Mouse (Mus musculus) macrophage (primary cell): ENCODE measurements around the gene Fyn. TPM values are rescaled to one million over a fixed set of nuclear protein-coding genes. Genes with fewer than 3 reads are reported as not detected.

ENCODE experiments used
- H3K27ac ChIP-seq: fragments of 350-480 bp; formaldehyde crosslinking; 2 replicates; pipeline ENCODE4 v1.9.0; 2021
- H3K36me3 ChIP-seq: fragments of 350-480 bp; formaldehyde crosslinking; 2 replicates; pipeline ENCODE4 v1.9.0; 2021; ENCODE audit errors: inconsistent target
- H3K4me3 ChIP-seq: fragments of 350-480 bp; formaldehyde crosslinking; 2 replicates; pipeline ENCODE4 v1.9.0; 2021; ENCODE audit errors: inconsistent target
- H3K79me2 ChIP-seq: fragments of 350-480 bp; formaldehyde crosslinking; 2 replicates; pipeline ENCODE4 v1.9.0; 2021; ENCODE audit errors: inconsistent target
- WGBS: methylation state at CpG from one replicate; pipeline ENCODE4 v1.1.7; 2026; ENCODE audit warnings: inconsistent platforms; ENCODE audit not compliant: missing documents; 5-methylcytosine and 5-hydroxymethylcytosine counted together
- polyA plus RNA-seq: library from polyadenylated mRNA; stranded (reverse); fragments of 250-400 nt; gene quantifications from 3 replicates; pipeline ENCODE4 v1.2.4, GENCODE M21; 2018; ENCODE audit warnings: inconsistent platforms

Gene Fyn
- polyA plus RNA-seq, 1 experiment from 2014 or later: 18.6 TPM

GRCm38 (mm10) chr10:39369502-39369931 is 862 bp downstream of the Fyn start:
- Histone ChIP-seq H3K27ac (no peak overlapping the region), H3K4me3 (peak overlapping the region; percentile 26), H3K36me3 (no peaks in the 10 kb centered on the region), H3K79me2 (peaks cover 33% of the 10 kb centered on the region)
- WGBS: 2% methylated on average over 34 of the region's 44 CpGs

DNA sequence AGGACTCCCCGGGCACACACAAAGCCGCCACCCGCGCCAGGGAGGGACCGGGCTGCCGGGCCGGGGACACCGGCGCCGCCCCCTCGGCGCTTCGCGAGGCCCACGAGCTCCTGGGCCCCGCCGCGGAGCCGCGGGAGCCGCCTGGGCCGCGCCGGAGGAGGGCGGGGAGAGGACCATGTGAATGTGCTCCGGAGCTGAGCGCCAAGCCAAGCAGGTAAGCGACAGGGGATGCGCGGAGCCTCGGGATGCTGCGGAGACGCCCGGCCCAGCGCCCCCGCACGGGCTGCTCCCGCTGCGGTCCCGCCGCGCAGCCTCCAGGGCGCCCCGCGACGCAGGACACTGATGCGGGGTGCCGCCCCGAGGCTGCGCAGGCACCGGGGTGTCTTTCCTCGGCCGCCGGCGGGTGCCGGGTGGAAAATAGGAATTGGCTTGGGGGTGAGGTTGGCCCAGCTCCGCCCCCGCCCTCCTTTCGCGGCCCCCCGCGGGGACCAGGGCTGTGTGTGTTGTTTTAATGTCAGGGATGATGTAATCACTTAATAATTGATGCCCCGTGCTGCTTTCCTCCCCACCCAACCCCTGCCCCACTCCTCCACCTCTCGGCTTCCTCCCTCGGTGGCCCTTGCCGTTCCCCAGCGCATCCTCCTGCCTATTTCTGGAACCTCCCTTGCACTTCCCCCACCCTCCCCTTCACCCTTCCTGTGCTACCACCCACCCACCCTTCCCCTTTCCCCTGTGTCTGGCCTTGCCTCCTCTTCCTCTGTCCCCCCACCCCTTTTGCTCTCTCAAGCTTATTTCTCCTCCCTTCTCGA is 1.5 kb downstream of the Fyn start:
- Histone ChIP-seq H3K79me2 (peaks cover 40% of the 10 kb centered on the region), H3K27ac (no peak overlapping the region), H3K36me3 (no peaks in the 10 kb centered on the region), H3K4me3 (peak overlapping the region; percentile 30)
- 3% methylated on average over 47 of the region's 68 CpGs for WGBS

- Histone ChIP-seq H3K4me3 (peak overlapping the region; percentile 30), H3K36me3 (no peaks in the 10 kb centered on the region), H3K79me2 (peaks cover 46% of the 10 kb centered on the region), H3K27ac (no peak overlapping the region)
- 26% methylated on average over 8 of the region's 8 CpGs for WGBS
Measured at GRCm38 (mm10) chr10:39370786-39371221, 2.1 kb downstream of the Fyn start.

DNA sequence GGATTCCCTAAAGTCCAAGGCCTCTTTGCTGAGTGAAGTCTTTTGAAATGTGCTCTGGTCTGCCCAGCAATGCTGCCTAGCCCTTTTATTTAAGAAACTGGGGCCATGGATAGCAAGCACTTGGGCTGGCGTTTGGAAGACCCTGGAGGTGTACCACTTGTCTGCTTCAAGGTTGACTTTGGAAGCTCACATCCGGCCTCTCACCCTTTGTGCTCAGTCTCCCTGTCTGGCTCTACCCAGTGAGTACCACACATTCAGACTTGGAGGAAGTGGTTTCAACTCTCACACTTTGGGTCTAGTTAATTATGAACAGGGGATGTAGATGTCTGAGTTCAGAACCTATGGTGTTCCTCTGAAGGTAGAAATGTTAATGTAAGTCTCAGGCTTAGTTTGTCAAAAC is 2.8 kb downstream of the Fyn start:
- no peak overlapping the region for H3K4me3 ChIP-seq
- no peaks in the 10 kb centered on the region for H3K36me3 ChIP-seq
- H3K27ac ChIP-seq: no peak overlapping the region
- 77% methylated on average over 2 of the region's 2 CpGs for WGBS
- H3K79me2 ChIP-seq: peaks cover 53% of the 10 kb centered on the region

GRCm38 (mm10) chr10:39371991-39372390 is 3.3 kb downstream of the Fyn start:
- H3K27ac ChIP-seq: no peak overlapping the region
- no peaks in the 10 kb centered on the region for H3K36me3 ChIP-seq
- H3K79me2 ChIP-seq: peaks cover 58% of the 10 kb centered on the region
- no peak overlapping the region for H3K4me3 ChIP-seq
- WGBS: 94% methylated on average over 5 of the region's 5 CpGs

GRCm38 (mm10) chr10:39376676-39377075 is 8.0 kb downstream of the Fyn start:
- peaks cover 99% of the 10 kb centered on the region for H3K79me2 ChIP-seq
- 86% methylated on average over 8 of the region's 9 CpGs for WGBS
- H3K27ac ChIP-seq: no peak overlapping the region
- H3K4me3 ChIP-seq: no peak overlapping the region
- H3K36me3 ChIP-seq: no peaks in the 10 kb centered on the region

GRCm38 (mm10) chr10:39377219-39377618 is 8.6 kb downstream of the Fyn start:
- peaks cover 99% of the 10 kb centered on the region for H3K79me2 ChIP-seq
- no peak overlapping the region for H3K27ac ChIP-seq
- WGBS: 83% methylated on average over 5 of the region's 5 CpGs
- no peaks in the 10 kb centered on the region for H3K36me3 ChIP-seq
- no peak overlapping the region for H3K4me3 ChIP-seq

DNA sequence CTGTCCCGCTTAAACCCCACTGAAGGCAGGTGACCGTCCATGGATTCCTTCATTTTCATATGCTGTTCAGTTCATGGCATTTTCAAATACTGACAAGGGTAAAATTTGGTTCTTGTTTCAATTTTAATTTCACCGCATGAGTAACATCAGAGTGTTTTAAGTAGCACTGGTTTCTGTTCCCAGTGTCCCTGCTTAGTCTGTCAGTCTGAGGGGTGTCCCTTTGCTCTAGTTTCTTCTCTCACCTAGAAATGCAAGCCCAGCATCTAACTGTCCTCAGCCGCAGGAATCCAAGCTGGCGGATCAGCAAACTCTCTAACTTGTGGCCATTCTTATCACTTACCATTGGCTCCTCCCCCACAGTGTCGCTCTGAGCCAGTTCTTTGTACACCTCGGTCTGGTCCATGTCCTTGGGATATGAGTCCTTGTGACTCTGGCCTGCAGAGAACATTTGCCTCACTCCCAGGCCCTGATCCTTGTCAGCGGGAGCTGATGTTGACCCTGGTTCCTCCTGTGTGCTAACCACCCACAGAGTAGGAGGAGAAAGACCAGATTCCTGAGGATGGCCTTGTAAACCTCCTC is 9.5 kb downstream of the Fyn start:
- 89% methylated on average over 8 of the region's 8 CpGs for WGBS
- no peak overlapping the region for H3K4me3 ChIP-seq
- H3K36me3 ChIP-seq: no peaks in the 10 kb centered on the region
- H3K27ac ChIP-seq: no peak overlapping the region
- H3K79me2 ChIP-seq: peaks cover 99% of the 10 kb centered on the region

- no peak overlapping the region for H3K27ac ChIP-seq
- H3K36me3 ChIP-seq: no peaks in the 10 kb centered on the region
- H3K79me2 ChIP-seq: peaks cover 96% of the 10 kb centered on the region
- H3K4me3 ChIP-seq: no peak overlapping the region
- WGBS: over 99% methylated on average over 7 of the region's 10 CpGs
Measured at GRCm38 (mm10) chr10:39379287-39379686, 10.6 kb downstream of the Fyn start.

DNA sequence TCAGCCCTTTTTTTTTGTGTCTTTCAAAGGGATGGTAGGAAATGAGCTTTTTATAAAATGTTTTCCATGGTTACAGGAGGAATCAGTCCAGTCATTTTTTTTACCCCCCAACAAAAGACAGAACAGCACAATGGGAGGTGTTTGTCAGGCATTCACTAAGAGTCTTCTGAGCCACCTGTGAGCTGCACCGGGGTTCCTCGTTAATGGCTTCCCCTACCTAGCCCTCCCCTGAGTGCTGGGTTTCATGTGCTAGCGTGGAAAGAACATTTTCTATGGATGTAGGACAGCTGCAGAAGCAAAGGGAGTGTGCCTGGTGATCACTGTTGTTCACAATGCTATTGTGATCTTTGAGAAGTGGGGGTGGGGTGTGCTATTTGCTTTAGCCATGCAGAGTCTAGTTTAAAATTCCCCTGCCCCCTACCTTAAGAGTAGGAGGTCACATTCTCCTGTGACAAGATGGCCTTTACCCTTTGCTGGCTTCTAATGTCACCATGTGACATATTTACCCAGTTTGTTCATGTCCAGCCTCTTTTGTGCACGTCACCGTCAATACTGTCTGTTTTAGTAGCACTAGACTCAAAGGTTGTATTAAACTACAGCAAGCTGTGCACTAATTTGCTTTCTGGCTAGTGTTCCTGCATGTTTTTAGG is 11.2 kb downstream of the Fyn start:
- Histone ChIP-seq H3K79me2 (peaks cover 96% of the 10 kb centered on the region), H3K4me3 (no peak overlapping the region), H3K27ac (no peak overlapping the region), H3K36me3 (no peaks in the 10 kb centered on the region)
- WGBS: 95% methylated on average over 5 of the region's 5 CpGs

GRCm38 (mm10) chr10:39385259-39385658 is 16.6 kb downstream of the Fyn start:
- WGBS: 95% methylated on average over 8 of the region's 8 CpGs
- peaks cover 96% of the 10 kb centered on the region for H3K79me2 ChIP-seq
- no peak overlapping the region for H3K27ac ChIP-seq
- no peaks in the 10 kb centered on the region for H3K36me3 ChIP-seq
- H3K4me3 ChIP-seq: no peak overlapping the region

GRCm38 (mm10) chr10:39386203-39386602 is 17.5 kb downstream of the Fyn start:
- Histone ChIP-seq H3K4me3 (no peak overlapping the region), H3K79me2 (peaks cover 86% of the 10 kb centered on the region), H3K27ac (no peak overlapping the region), H3K36me3 (0 out of 2 replicates have a peak, but pooled peaks cover under 1% of the 10 kb centered on the region)
- 65% methylated on average over 15 of the region's 15 CpGs for WGBS

- H3K36me3 ChIP-seq: 0 out of 2 replicates have a peak, but pooled peaks cover 5% of the 10 kb centered on the region
- H3K79me2 ChIP-seq: peaks cover 78% of the 10 kb centered on the region
- no peak overlapping the region for H3K4me3 ChIP-seq
- no peak overlapping the region for H3K27ac ChIP-seq
- 83% methylated on average over 4 of the region's 5 CpGs for WGBS
Measured at GRCm38 (mm10) chr10:39387024-39387423, 18.4 kb downstream of the Fyn start.

DNA sequence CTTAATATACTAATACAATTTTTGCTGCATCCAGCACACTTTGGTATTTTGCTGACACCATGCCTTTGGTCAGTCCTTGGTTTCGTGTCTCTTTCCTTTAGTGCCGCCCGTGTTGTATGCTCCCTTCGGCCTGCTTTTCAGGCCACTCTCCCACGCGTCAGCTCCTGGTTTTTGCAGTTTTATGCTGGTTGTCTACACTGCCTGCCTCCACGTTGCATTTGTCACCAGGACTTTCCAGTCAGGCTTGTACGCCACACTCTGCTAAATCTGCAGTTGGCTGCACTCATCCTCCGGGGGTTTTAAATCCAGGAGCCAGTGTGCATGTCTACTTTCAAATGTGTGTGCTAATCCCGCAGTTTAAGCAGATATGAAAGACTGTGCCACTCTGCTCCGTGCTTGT is 18.9 kb downstream of the Fyn start:
- no peak overlapping the region for H3K4me3 ChIP-seq
- H3K36me3 ChIP-seq: 0 out of 2 replicates have a peak, but pooled peaks cover 5% of the 10 kb centered on the region
- WGBS: 96% methylated on average over 11 of the region's 11 CpGs

GRCm38 (mm10) chr10:39388144-39388543 is 19.5 kb downstream of the Fyn start:
- H3K79me2 ChIP-seq: peaks cover 68% of the 10 kb centered on the region
- WGBS: 92% methylated on average over 3 of the region's 3 CpGs
- H3K36me3 ChIP-seq: 0 out of 2 replicates have a peak, but pooled peaks cover 5% of the 10 kb centered on the region
- no peak overlapping the region for H3K27ac ChIP-seq
- no peak overlapping the region for H3K4me3 ChIP-seq

More for the DNA sequence above, 18.9 kb downstream of the Fyn start:
- Histone ChIP-seq H3K27ac (no peak overlapping the region), H3K79me2 (peaks cover 73% of the 10 kb centered on the region)
